Mouse (Mus musculus): ENCODE data around the gene Gatad2a.
"Not testable (repeated sequence)": the region's sequence is repeated elsewhere in the genome, so short reads cannot be mapped to it uniquely, and the experiment has no call there.

The Gatad2a gene

DNA sequence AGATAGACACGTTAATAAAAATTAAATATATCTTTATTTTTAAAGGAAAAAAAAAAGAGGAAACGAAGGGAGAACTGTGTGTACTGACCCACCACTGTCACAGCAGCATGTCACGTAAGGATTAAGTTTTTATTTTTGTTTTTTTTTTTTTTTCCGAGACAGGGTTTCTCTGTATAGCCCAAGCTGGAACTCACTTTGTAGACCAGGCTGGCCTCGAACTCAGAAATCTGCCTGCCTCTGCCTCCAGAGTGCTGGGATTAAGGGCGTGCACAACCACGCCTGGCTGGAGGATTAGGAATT, 5.7 kb upstream of the Gatad2a start:
- ChIA-PET CTCF (interaction anchor here (0.6 to 5.5 kb wide), 58 partner anchors 9 to 1597 kb away, joined by 3 to 116 read pairs (median 4); partner anchors contain the start of genes Hapln4 (in 1 of the 4), Ndufa13 (in 1 of the 4), Slc25a42 (in 1 of the 4) and Tm6sf2 (in 1 of the 4)), POLR2A (interaction anchor here (0.6 to 12.8 kb wide), 70 partner anchors 9 to 1987 kb away, joined by 3 to 201 read pairs (median 5); partner anchors contain the start of genes Cilp2 (in 1 of the 4), Gdf1 (in 1 of the 4), Lpar2 (in 1 of the 4) and Slc25a42 (in 1 of the 4))

DNA sequence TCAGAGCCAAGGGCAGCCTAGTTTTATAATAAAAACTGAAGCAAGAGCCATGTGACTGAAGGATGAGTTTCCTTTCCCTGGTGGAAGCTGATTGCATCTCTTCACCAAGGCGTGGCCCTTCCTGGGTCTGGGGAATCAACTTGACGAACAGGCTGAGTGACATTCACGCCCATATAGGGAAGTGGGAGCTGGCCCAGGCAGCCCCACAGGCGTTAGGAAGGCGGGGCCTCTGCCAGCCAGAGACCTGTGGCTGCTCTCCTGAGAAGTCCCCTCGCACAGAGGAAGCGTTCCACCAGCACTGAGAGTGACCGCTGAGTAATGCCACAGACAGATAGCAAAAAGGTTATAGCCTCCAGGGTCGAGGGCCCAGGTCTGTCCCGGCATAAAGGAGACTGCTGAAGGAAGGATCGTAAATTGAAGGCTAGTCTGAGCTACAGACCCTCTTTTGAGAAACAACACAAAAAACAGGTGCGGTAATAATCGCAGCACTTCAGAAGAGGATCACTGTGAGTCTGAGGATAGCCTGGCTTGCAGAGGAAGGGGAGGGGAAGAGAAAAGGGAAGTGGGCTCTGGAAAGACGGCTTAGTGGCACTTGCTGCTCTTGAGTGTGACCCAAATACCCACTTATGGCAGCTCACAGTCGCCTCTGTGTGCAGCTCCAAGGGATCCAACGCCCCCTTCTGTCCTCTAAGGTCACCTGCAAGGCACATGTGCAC, 5.2 kb upstream of the Gatad2a start:
- CTCF ChIA-PET, result interaction anchor here (0.5 to 5.5 kb wide), 65 partner anchors 8 to 1598 kb away, joined by 3 to 116 read pairs (median 4); partner anchors contain the start of genes Hapln4 (in 1 of the 4), Ndufa13 (in 1 of the 4), Pbx4 (in 1 of the 4) and Slc25a42 (in 1 of the 4)
- POLR2A ChIA-PET, result interaction anchor here (0.6 to 12.8 kb wide), 82 partner anchors 9 to 1987 kb away, joined by 3 to 201 read pairs (median 4); partner anchors contain the start of genes Yjefn3 (in 2 of the 4), Cilp2 (in 1 of the 4), Gdf1 (in 1 of the 4) and Lpar2 (in 1 of the 4)

GRCm38 (mm10) chr8:70000226-70000625, 4.0 kb upstream of the Gatad2a start:
- POLR2A ChIA-PET, result interaction anchor here in 2 of 4 experiments (0.5 to 12.8 kb wide), 20 partner anchors 7 to 145 kb away, joined by 3 to 201 read pairs (median 12); partner anchors contain the start of genes Ndufa13 (in 1 of the 2) and Yjefn3 (in 1 of the 2)
- CTCF ChIA-PET, result interaction anchor here in 2 of 4 experiments (1.9 to 5.5 kb wide), 5 partner anchors 12 to 375 kb away, joined by 6 to 116 read pairs (median 10); partner anchors contain the start of gene Zfp868 (in 1 of the 2)

DNA sequence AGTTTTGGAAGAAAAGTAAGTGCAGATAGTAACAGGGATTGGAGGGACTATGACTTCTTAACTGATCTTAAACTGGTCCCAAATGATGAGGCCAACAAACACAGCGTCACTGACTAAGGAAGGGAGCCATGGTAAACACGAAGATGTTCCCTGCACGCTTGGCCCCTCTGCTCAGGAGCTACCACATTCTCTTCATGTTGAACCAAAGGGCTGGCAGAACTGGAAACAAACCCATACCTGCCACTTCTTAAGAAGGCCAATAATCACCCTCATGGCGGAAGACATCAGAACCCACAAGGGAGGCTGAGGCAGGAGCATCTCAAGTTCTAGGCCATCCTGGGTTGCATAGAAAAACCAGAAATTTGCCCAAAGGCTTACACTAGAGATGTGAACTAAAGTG, 3.1 kb upstream of the Gatad2a start:
- ChIA-PET CTCF (interaction anchor here in 2 of 4 experiments (0.6 to 5.5 kb wide), 2 partner anchors 79 to 683 kb away, joined by 3 to 116 read pairs; no protein-coding TSS in a partner anchor), POLR2A (interaction anchor here in 3 of 4 experiments (0.6 to 12.8 kb wide), 15 partner anchors 8 to 374 kb away, joined by 3 to 201 read pairs (median 3); partner anchors contain the start of genes Slc25a42 (in 1 of the 3) and Zfp868 (in 1 of the 3))

GRCm38 (mm10) chr8:69998706-69999105, 2.5 kb upstream of the Gatad2a start:
- ChIA-PET POLR2A (interaction anchor here in 3 of 4 experiments (0.7 to 12.8 kb wide), 16 partner anchors 13 to 700 kb away, joined by 3 to 201 read pairs (median 4); partner anchors contain the start of genes Jund (in 1 of the 3) and Zfp868 (in 1 of the 3)), CTCF (interaction anchor here in 1 of 4 experiments (0.6 kb wide), 1 partner anchor 683 kb away, joined by 3 read pairs; no protein-coding TSS in a partner anchor)

- ChIA-PET POLR2A (interaction anchor here (0.6 to 12.8 kb wide), 70 partner anchors 9 to 663 kb away, joined by 3 to 201 read pairs (median 5); partner anchors contain the start of genes Ndufa13 (in 3 of the 4), Tssk6 (in 3 of the 4), Yjefn3 (in 3 of the 4) and Slc25a42 (in 2 of the 4)), CTCF (interaction anchor here in 1 of 4 experiments (0.6 to 2.3 kb wide), 4 partner anchors 11 to 112 kb away, joined by 5 to 13 read pairs (median 6); no protein-coding TSS in a partner anchor)
Observed at GRCm38 (mm10) chr8:69996589-69997285, 553 bp upstream of the Gatad2a start.

DNA sequence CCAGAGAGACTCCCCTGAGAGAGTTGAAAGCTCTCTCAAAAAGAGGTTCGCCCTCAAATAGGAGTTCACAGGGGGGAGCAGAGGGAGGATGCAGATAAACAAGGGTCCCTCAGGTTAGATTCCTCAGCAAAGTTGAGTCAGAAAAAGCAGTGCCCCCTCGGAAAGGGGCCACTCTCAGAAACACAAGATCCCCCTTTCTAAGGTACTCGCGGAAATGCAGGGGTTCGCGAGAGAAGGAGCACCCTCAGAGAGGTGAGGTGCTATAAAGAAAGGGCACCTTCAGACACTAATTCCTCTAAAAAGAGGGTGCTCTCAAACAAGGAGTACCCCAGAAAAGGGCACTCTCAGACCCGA, 785 bp downstream of the Gatad2a start:
- CTCF ChIA-PET, result interaction anchor here in 1 of 4 experiments (0.6 to 2.3 kb wide), 3 partner anchors 76 to 262 kb away, joined by 3 to 13 read pairs (median 3); no protein-coding TSS in a partner anchor
- POLR2A ChIA-PET, result interaction anchor here in 3 of 4 experiments (0.7 to 12.8 kb wide), 33 partner anchors 9 to 370 kb away, joined by 3 to 201 read pairs (median 9); partner anchors contain the start of genes Zfp868 (in 2 of the 3), Atp13a1 (in 1 of the 3), Ndufa13 (in 1 of the 3) and Rfxank (in 1 of the 3)

GRCm38 (mm10) chr8:69988936-69989335, 7.2 kb downstream of the Gatad2a start:
- POLR2A ChIA-PET, result interaction anchor here in 2 of 4 experiments (0.6 to 1.4 kb wide), 2 partner anchors 11 to 13 kb away, joined by 4 to 5 read pairs; no protein-coding TSS in a partner anchor
- CTCF ChIA-PET, result not testable (repeated sequence)

DNA sequence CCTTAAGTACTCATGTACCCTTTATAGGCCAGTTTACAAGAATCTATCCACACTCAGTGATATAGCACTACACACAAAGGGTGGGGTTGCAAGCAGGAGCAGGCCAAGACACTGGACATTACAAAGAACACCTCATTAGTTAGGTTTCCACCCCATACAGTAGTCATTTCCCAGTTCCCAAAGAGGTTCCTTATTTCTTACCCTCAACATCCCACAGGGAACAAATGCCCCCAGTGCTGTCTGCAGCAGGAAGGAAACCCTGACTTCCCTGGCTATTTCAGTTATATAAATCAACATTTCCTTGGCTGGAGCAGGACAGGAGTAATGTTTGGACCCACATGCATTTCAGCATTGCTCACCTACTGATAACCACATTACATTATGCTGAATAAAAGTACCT, 8.4 kb downstream of the Gatad2a start:
- CTCF ChIA-PET, result interaction anchor here in 1 of 4 experiments (1.0 kb wide), 1 partner anchor 13 kb away, joined by 3 read pairs; no protein-coding TSS in a partner anchor
- POLR2A ChIA-PET, result interaction anchor here in 2 of 4 experiments (1.4 to 4.5 kb wide), 3 partner anchors 9 to 15 kb away, joined by 3 to 51 read pairs (median 6); partner anchors contain the start of gene Gatad2a (in 1 of the 2)

- POLR2A ChIA-PET, result interaction anchor here (0.5 to 4.5 kb wide), 24 partner anchors 8 to 162 kb away, joined by 3 to 51 read pairs (median 4); partner anchors contain the start of genes Gatad2a (in 2 of the 4) and Pbx4 (in 1 of the 4)
- CTCF ChIA-PET, result interaction anchor here (0.6 to 1.1 kb wide), 6 partner anchors 11 to 94 kb away, joined by 3 to 7 read pairs (median 4); no protein-coding TSS in a partner anchor
Observed at GRCm38 (mm10) chr8:69984876-69985553, 11.2 kb downstream of the Gatad2a start.

DNA sequence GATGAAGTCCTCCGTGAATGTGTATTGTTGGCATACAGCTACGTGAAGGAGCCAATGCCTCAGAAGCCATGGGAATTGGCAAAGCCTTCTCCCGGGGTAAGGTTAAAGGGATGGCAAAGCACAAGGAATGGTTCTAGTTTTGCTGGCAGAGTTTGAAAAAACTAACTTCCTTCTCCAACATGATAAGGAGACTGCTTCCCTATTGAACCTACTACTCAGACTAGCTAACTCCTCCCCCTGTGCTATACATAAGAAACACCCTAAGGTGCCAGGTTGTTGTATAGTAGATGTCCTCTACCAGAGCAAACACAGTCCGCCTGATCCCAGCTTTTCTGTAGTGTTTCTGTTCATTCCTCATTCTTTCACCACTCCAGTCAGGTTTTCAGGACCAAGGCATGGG, 17.7 kb downstream of the Gatad2a start:
- ChIA-PET CTCF (interaction anchor here (0.6 to 1.4 kb wide), 10 partner anchors 16 to 528 kb away, joined by 3 to 13 read pairs (median 4); no protein-coding TSS in a partner anchor), POLR2A (interaction anchor here (0.6 to 6.9 kb wide), 42 partner anchors 7 to 1629 kb away, joined by 3 to 98 read pairs (median 4); partner anchors contain the start of genes Gatad2a (in 3 of the 4) and Pbx4 (in 1 of the 4))

DNA sequence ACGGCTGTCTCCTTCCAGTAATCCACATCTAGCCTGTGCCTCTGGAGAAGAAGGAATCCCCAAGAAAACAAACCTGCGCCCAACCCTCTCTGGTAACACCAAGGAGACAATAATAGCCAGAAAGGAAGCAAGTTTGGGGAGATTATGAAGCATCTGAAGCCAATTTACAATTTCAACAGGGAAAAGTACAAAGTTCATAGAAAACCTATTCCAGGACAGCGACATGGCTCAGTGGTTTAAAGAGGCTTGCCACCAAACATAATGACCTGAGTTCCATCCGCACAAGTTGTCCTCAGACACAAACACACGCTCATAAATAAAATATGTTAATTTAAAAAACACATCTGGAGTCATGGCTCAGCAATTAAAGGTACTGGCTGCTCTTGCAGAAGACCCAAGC, 21.4 kb downstream of the Gatad2a start:
- CTCF ChIA-PET, result interaction anchor here (0.5 to 1.4 kb wide), 5 partner anchors 9 to 56 kb away, joined by 3 to 8 read pairs (median 3); no protein-coding TSS in a partner anchor
- POLR2A ChIA-PET, result interaction anchor here (0.5 to 8.7 kb wide), 49 partner anchors 8 to 865 kb away, joined by 3 to 123 read pairs (median 6); partner anchors contain the start of genes Gatad2a (in 3 of the 4), Arrdc2 (in 1 of the 4), Ndufa13 (in 1 of the 4) and Yjefn3 (in 1 of the 4)

GRCm38 (mm10) chr8:69974194-69974614, 22.0 kb downstream of the Gatad2a start:
- ChIA-PET CTCF (interaction anchor here (0.5 to 1.4 kb wide), 9 partner anchors 9 to 843 kb away, joined by 3 to 8 read pairs (median 3); no protein-coding TSS in a partner anchor), POLR2A (interaction anchor here (0.5 to 8.7 kb wide), 57 partner anchors 8 to 865 kb away, joined by 3 to 123 read pairs (median 5); partner anchors contain the start of genes Gatad2a (in 3 of the 4), Arrdc2 (in 1 of the 4), Lpar2 (in 1 of the 4) and Ndufa13 (in 1 of the 4))

DNA sequence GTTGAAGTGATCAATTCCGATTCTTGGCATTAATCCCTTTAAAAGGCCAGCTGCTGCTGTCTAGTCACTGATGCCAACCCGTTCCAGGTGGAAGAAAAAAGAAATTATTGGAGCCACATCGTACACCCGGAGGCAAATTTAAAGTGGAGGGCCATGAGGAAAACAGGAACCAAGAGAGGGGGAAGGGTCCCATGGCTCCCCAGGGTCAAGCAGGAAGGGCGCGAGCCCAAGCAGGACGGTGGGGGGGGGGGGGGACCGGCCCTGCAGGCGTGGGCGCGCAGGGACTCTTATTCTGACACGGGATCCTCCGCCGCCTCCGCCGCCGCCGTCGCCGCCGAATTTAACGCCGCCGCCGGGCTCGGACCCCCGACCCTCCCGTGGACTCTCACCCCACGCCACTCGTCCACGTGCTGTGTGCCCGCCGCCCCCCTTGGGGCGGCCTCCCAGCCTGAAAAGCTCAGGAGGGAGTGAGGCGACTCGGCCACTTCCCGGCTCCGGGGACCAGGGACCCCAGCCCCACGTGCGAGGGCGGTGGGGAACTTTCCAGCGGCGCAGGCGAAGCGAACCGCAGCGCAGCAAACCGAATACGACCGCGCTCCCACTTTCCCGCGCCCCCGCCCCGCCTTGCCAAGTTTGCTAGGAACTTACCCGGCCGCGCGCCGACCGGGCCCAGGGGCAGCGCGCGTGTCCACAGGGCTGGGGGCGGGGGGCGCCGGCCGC, 22.6 kb downstream of the Gatad2a start:
- ChIA-PET CTCF (interaction anchor here in 2 of 4 experiments (0.6 to 1.4 kb wide), 7 partner anchors 12 to 842 kb away, joined by 3 to 8 read pairs (median 4); no protein-coding TSS in a partner anchor), POLR2A (interaction anchor here in 3 of 4 experiments (0.6 to 8.7 kb wide), 59 partner anchors 6 to 866 kb away, joined by 3 to 123 read pairs (median 5); partner anchors contain the start of genes Gatad2a (in 3 of the 3), Arrdc2 (in 1 of the 3), Lpar2 (in 1 of the 3) and Ndufa13 (in 1 of the 3))

GRCm38 (mm10) chr8:69973063-69973441, 23.1 kb downstream of the Gatad2a start:
- CTCF ChIA-PET, result interaction anchor here in 1 of 4 experiments (0.6 to 1.4 kb wide), 3 partner anchors 29 to 670 kb away, joined by 5 to 8 read pairs (median 7); no protein-coding TSS in a partner anchor
- POLR2A ChIA-PET, result interaction anchor here in 3 of 4 experiments (0.6 to 8.7 kb wide), 32 partner anchors 7 to 318 kb away, joined by 3 to 123 read pairs (median 10); partner anchors contain the start of genes Gatad2a (in 3 of the 3), Atp13a1 (in 1 of the 3), Ndufa13 (in 1 of the 3) and Nr2c2ap (in 1 of the 3)
